Mouse (Mus musculus) adrenal gland, adult 8-10 months (tissue): Measurements from ENCODE around the gene Tmem138. TPM values are rescaled to one million over a fixed set of nuclear protein-coding genes. Genes with fewer than 3 reads are reported as not detected.

ENCODE experiments used
- DNase-seq: peaks from one replicate; pipeline ENCODE4 v3.0.0; 2022
- total RNA-seq, 4 experiments: library from RNA; stranded (reverse); gene quantifications; 2 replicates each; pipeline ENCODE4 v1.2.4; 2022

The Tmem138 gene
- 10 to 100 TPM in 2 of 4 experiments, 1 to 10 TPM in 2; 9.3 to 16.1 (median 12.2) TPM for total RNA-seq

GRCm38 (mm10) chr19:10576690-10577561 is at the start of gene Tmem138, which contains the start of gene Cyb561a3:
TSS of gene Tmem138 (minus strand) at chr19:10577362.
TSS of gene Cyb561a3 (plus strand) at chr19:10577172.
- peak; percentile 88 for DNase-seq

DNA sequence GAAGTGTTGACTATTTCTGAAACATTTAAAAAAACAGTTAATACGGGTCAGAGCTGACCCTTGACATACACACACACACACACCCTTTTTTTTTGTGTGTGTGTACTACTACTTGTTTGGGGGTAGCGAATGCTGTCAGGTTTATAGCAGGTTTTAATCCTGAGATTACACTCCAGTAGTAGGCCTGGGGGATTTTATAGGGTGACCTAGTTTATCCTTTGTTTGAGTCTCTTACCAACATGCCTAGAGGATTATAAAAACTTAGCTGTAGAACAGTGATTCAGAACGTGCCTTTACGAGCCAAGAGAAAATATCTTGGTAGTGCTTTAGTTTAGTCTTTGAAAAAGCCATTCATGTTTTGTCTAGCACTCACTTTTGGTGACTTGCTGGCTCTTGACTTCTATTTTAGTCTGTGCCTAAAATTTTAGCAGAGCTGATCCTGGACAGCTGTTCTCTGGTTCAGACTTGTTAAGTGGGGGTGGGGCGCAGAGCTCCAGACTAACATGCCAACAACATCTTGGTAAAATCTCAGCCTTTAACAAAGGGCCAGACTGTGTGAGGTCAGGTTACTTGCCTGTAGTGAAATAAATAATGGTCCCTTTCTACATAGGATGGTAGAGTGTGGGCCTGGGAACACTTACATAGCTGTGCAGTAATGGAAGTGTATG is 31.5 kb upstream of the Tmem138 start:
- no peak for DNase-seq

DNA sequence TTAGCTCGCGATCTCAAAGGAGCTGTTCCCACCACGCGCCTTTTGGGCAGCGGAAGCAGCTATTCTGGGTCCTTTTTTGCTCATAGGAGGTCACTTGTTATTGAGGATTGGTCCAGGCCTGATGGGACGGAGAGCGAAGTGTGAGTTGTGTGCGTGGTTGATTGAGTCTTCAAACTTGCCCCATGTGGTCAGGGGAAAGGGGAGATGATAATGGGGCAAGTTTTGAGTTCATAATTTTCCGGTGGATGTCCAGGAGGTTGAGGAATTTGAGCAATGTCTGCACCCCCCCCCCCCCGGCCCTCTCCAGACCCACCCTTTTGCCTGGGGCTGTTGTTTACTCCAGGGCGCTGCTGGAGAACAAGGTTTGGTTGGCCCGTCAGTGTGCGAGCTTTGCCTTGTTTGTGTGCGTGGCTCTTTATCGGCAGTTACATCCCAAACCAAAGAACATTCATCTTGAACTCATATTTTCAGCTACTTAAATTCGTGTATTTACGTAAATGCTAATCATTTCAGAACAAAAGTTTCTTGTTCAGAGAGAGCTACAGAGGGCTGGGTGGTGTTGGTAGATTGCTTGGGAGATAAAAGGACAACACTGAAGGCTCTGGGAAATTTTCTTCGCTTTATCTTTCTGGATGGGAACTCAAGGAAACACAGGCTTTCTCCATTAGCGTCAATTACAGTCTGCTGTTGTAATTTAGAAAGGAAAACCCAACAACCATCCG is 28.9 kb upstream of the Tmem138 start:
- no peak for DNase-seq

- DNase-seq: peak; percentile 97
Measured at GRCm38 (mm10) chr19:10605293-10605900, 28.2 kb upstream of the Tmem138 start, which contains the start of the genes Ddb1 and Tkfc. TSS of gene Ddb1 (plus strand) at chr19:10605327. TSS of gene Tkfc (minus strand) at chr19:10605654.

DNA sequence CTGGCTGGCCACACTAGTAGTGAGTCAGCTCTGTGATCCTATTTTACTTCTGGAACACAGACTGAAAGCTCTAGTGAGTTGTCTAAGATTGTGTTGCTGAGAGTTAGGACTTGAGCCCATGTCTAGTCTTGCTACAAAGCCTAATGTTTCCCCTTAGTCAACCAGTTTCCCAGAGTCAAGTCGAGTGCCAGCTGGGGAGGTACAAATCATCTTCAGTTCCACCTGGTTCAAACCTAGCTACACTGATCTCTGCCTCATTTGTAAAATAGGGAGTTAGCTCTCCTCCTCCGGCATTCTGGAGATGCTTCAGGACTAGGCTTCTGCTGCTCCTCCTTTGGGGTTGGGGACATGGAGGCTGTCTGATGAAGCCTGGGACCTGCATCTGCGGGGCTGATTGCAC is 27.4 kb upstream of the Tmem138 start:
- DNase-seq: no peak

DNA sequence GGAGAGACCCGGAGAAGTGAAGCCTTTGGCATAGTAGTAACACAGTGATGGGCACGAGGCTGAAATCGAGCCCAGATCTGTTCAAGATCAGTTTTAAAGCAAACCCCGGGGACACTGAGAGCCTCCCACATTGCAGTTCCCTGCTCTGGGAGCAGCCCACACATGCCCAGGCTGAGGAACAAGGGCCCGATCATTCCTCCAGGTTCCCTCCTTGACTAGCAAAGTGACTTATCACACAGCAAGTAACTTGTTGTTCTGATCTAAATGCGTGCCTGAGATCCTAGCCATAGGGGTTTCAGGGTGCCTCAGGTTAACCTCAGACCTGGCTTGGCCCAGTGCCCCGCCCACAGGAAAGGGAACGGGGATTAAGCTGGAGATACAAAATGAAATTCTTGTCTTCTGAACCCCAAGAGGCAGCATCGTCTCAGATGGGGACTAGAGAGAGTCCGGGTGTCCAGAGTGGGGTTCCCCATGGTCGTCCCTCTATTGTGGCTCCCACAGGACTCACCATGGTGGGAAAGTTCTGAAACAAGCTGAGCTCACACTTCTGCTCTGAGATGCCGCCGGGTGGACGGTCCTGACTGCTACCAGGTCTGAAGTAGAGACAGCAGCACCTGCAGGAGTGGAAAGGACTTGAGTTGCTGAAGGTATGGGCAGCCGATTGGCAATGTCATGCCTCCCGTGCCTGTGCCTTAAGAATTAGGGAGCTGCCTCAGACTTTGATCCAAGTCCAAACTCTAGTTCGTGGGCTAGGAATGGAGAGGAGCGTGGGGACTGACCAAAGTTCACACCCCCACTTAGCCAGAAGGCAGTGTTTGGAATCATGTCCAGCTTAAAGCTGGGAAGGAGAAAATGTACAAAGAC is 26.7 kb upstream of the Tmem138 start:
- no peak for DNase-seq

DNA sequence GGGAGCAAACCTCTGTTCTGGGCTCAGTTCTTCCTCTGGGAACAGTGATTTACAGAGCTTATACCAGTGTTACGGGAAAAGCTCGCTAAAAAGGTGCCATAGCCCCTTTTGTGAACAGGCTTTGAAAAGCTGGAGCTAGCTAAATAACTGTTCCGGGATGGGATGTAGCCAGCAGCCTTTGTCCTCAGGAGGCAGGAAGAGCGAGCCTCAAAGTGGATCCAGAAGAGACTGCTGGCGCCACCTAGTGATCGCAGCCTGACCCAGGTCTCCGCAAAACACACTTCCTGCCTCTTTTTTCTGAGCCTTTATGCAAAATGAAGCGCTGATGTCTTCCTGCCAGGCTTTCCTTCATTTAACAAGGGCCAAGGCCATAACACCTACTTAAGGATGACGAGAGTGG is 25.6 kb upstream of the Tmem138 start:
- DNase-seq: peak; percentile 76

DNA sequence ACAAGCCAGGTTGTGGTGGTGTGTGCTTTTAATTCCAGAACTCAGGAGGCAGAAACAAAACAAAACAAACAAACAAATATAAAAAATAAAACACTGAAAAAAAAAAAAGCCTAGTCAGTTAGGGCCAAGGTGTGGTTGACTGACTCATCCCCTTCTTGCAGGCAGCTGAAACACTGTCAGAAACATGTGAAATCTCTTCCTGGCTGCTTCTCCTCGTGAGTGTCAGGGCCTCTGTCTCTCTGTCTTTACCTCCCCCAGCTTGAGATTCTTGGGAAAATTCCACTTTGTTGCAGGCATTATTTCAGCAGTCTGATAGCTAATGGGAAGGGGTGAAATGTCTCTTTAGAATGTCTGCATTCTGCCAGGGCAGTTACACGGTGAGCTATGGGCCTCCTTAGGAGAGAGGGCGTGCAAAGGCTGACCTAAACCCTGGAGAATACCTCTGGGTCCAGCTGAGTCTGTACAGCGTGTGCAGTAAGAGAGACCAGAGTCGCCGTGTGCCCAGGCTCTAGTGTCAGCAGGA is 25.1 kb upstream of the Tmem138 start:
- peak; percentile 24 for DNase-seq

GRCm38 (mm10) chr19:10599648-10600047 is 22.5 kb upstream of the Tmem138 start:
- no peak for DNase-seq

DNA sequence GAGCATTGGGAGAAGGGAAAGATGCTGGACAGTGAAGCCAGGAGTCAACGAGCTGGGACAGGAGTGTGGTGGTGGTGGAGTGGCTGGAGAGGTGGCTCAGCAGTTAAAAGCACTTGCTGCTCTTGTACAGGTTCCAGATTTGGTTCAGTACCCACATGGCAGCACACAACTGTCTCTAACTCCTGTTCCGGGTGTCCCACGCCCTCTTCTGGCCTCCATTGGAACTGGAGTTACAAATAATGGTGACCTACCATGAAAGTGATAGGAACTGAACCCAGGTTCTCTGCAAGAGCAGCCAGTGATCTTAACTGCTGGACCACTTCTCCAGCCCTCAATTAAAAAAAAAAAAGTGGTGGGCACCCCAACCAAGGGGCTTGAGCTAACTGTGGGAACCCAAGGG is 21.0 kb upstream of the Tmem138 start:
- DNase-seq: no peak

DNA sequence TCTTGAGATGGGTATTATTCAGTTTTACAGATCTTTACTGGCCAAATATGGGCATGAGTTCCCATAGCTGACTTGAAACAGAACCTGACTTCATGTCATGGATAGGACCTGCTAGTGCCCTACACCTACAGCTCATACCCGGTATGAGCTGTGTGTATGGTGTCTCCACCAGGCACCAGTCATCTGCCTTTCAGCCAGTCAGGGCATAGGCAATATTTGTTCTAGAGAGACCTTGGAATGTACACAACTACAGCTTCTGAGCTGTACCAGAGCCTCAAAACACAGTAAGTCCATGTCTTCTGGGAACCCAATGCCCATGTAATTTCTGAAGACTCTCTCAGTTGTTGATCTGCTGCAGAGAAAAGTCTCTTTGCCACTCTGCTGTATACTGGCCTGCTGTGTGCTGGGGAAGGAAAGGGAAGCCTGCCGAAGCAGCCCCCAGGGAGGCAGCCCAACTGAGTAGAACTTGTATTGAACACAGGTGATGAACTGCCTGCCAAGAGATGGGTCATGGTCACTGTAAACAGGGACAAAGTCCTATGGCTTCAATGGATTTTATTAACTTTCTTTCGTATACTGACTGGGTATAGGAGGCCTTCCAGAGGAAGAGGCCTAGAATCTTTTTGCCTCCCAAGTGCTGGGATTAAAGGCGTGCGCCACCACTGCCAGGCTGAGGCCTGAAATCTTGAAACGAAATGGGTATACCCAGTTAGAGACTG is 14.7 kb upstream of the Tmem138 start:
- no peak for DNase-seq

GRCm38 (mm10) chr19:10590301-10590700 is 13.1 kb upstream of the Tmem138 start:
- DNase-seq: no peak

DNA sequence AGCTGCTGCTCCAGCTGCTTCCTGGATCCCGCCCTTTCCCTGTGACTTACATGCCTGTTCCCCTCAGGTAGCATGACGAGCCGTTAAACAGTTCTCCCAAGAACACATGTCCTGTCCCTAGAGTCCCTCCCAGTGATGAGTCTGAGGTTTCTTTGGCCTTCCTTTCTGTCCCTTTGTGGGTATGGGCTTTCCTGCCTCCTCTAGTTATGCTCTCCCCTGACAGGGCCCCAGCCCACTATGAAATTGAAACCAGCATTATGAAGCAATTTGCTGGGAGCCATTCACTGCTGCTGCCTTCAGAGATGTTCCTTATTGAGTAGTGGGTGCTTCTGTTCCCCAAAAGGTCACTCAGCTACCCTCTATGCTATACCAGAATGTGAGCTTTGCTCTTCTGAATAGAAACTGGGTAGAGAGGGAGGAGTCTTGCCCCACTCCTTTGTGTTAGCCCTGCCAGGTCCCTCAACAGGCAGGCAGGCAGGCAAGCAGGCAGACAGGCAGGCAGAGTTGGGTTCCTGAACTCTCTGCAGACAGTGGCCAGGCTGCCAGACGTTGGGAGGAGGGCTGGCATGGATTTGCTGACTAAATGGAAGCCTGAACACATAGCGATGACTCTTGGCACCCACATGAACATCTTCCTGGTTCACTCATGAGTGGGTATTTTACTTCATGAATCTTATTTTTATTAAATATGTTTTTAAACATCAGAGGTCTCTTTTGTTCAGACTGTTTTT is 12.1 kb upstream of the Tmem138 start:
- no peak for DNase-seq

DNA sequence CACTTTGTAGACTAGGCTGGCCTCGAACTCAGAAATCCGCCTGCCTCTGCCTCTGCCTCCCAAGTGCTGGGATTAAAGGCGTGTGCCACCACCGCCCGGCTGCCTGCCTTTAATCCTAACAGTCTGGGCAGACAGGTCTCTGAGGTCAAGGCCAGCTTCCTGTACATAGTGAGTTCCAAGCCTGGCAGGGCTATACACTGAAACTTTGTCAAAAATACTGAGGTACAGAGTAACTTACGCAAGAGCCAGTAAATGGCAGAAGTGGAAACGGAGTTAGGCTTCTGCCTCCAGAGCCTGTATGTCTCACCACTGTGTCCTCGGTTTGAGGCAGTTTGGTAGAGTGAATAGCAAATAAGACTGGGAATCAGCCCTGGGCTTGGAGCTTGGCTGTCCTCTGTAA is 10.1 kb upstream of the Tmem138 start:
- no peak for DNase-seq

GRCm38 (mm10) chr19:10585112-10585511 is 8.0 kb upstream of the Tmem138 start:
- DNase-seq: no peak

GRCm38 (mm10) chr19:10583550-10584146 is 6.5 kb upstream of the Tmem138 start:
- DNase-seq: no peak

- no peak for DNase-seq
Measured at GRCm38 (mm10) chr19:10581984-10582383, 4.8 kb upstream of the Tmem138 start.

- no peak for DNase-seq
Measured at GRCm38 (mm10) chr19:10580761-10581160, 3.6 kb upstream of the Tmem138 start.

DNA sequence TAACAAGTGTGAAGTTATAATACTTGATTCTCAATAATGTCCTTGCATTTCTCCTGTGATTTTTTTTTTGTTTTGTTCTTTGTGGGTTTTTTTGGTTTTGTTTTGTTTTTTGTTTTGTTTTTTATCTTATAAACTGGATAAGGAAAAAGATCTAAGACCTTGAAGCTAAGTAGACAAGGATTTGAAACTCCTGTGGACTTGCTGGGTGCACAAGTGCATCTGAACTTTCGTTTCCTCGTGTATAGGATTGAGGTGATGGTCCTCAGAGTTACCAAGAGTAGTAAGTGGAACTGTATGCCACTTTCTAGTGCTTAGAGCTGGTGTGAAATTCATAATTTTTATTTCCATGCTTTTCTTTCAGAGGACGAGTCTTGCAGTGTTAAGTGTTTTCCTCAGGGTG is 2.9 kb upstream of the Tmem138 start:
- DNase-seq: no peak
